ENCODE assay signal across 8 mouse cellular contexts in the genomic region with DNA sequence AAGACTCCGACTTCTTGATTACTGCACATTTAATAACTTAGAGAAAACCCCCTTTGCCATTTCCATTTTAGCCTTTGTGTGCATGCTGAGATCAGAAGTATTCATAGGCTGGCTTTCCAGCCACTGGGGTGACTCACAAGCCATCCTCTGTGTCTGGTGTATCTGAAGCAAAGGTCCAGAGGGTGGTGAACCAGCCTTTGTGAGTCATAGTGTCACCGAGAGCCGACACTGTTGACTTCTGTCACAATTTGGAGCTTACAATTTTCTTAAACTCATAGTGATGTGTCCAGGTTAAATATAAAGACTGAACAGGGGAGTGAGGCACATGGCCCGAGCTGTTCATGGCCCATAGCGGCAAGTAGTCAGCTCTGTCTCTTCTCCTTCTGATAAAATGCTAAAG.
DNase-seq lines count a peak whose midpoint lies in the region; ATAC-seq and TF ChIP-seq lines count a peak whose summit lies in the region.
"Had no signal": no experiment of that assay in that cellular context is flagged by ENCODE, and none has a peak within 500 bp of the region (broad histone marks: within the 10 kb centered on the region; RNA-seq: fewer than 3 reads in every experiment).

No protein-coding gene starts in this region.

- H3K36me3 ChIP-seq in liver, postnatal 0 days (replicated peaks; ENCODE audit: insufficient read depth, low read length), result peaks cover 14% of the 10 kb centered on the region
- peaks cover 9% of the 10 kb centered on the region; the same call in 1 of the 2 replicates for H3K36me3 ChIP-seq in liver, embryonic 12.5 days
- H3K36me3 ChIP-seq in heart, embryonic 15.5 days, result no peaks in the 10 kb centered on the region
- H3K36me3 ChIP-seq: midbrain, embryonic 15.5 days had no signal

- H3K4me2 ChIP-seq in liver, postnatal 0 days (ENCODE audit: low read depth, low read length), result no peak overlapping the region
- H3K4me2 ChIP-seq in liver, embryonic 12.5 days, result no peak overlapping the region
- H3K4me2 ChIP-seq in heart, embryonic 15.5 days, result peak overlapping the region; percentile 38
- H3K4me2 ChIP-seq: midbrain, embryonic 15.5 days had no signal

- no peak overlapping the region for H3K9ac ChIP-seq in liver, postnatal 0 days (replicated peaks)
- H3K9ac ChIP-seq in liver, embryonic 12.5 days, result no peak overlapping the region
- no peak overlapping the region for H3K9ac ChIP-seq in heart, embryonic 15.5 days
- H3K9ac ChIP-seq: midbrain, embryonic 15.5 days had no signal

- no peak for DNase-seq in liver, postnatal 0 days
- DNase-seq in ovary, adult 18-20 months (ENCODE audit: low spot score), result no peak
- DNase-seq in frontal cortex, postnatal 36 days (ENCODE audit: low spot score in 2 of 2), result no peak

- TF ChIP-seq CTCF in liver, postnatal 0 days (IDR thresholded peaks at IDR 0.05; ENCODE audit: low read depth), result no peak
- TF ChIP-seq CTCF in olfactory bulb, adult 2 months (IDR thresholded peaks at IDR 0.05; ENCODE audit: insufficient read depth, low read depth, low read length), result no peak

- H3K27ac ChIP-seq in liver, postnatal 0 days (ENCODE audit: low read depth), result no peak overlapping the region
- H3K27ac ChIP-seq in liver, embryonic 12.5 days, result no peak overlapping the region
- peak overlapping the region; percentile 31; the same call in 1 of the 2 replicates for H3K27ac ChIP-seq in brown adipose tissue, adult 24 weeks (replicated peaks; ENCODE audit: low read depth, low read length)
- peak overlapping the region; percentile 17 for H3K27ac ChIP-seq in heart, embryonic 15.5 days
- H3K27ac ChIP-seq in olfactory bulb, adult 2 months (ENCODE audit: insufficient read depth, low read depth, low read length), result peak overlapping the region; percentile 36; the same call in 1 of the 2 replicates
- H3K27ac ChIP-seq: midbrain, embryonic 15.5 days had no signal

- TF ChIP-seq POLR2A in olfactory bulb, adult 2 months (IDR thresholded peaks at IDR 0.05; ENCODE audit: insufficient read depth, low read depth, low read length), result no peak

- TF ChIP-seq EP300 in liver, postnatal 0 days (IDR thresholded peaks at IDR 0.05; ENCODE audit: low read depth), result no peak

- H3K9me3 ChIP-seq in liver, postnatal 0 days (ENCODE audit: low read length), result no peaks in the 10 kb centered on the region
- H3K9me3 ChIP-seq in liver, embryonic 12.5 days (replicated peaks), result no peaks in the 10 kb centered on the region
- H3K9me3 ChIP-seq in heart, embryonic 15.5 days (replicated peaks), result no peaks in the 10 kb centered on the region
- H3K9me3 ChIP-seq: midbrain, embryonic 15.5 days had no signal

- H3K27me3 ChIP-seq in liver, postnatal 0 days (ENCODE audit: insufficient read depth, low read length), result no peaks in the 10 kb centered on the region
- no peaks in the 10 kb centered on the region for H3K27me3 ChIP-seq in liver, embryonic 12.5 days (replicated peaks)
- H3K27me3 ChIP-seq in heart, embryonic 15.5 days, result no peaks in the 10 kb centered on the region
- H3K27me3 ChIP-seq: midbrain, embryonic 15.5 days had no signal

- peak; percentile 54 for ATAC-seq in liver, postnatal 0 days
- ATAC-seq in liver, embryonic 12.5 days, result no peak
- ATAC-seq in heart, embryonic 15.5 days (replicated peaks; ENCODE audit: insufficient number of reproducible peaks, insufficient read depth, low FRiP score, low read depth), result no peak
- ATAC-seq: midbrain, embryonic 15.5 days had no signal

- WGBS in liver, postnatal 0 days (ENCODE audit: insufficient replicate concordance), result 76% methylated on average over 5 of the region's 5 CpGs
- WGBS in liver, embryonic 12.5 days (ENCODE audit: insufficient replicate concordance), result 78% methylated on average over 5 of the region's 5 CpGs
- WGBS in heart, embryonic 15.5 days, result 50% methylated on average over 5 of the region's 5 CpGs
- WGBS in olfactory bulb, adult 2 months, result 41% methylated on average over 5 of the region's 5 CpGs

- H3K4me3 ChIP-seq in liver, postnatal 0 days (ENCODE audit: low read depth, low read length), result no peak overlapping the region
- H3K4me3 ChIP-seq in liver, embryonic 12.5 days, result no peak overlapping the region
- no peak overlapping the region for H3K4me3 ChIP-seq in brown adipose tissue, adult 24 weeks (ENCODE audit: insufficient read depth, low read depth, low read length)
- H3K4me3 ChIP-seq in heart, embryonic 15.5 days, result peak overlapping the region; percentile 16
- no peak overlapping the region for H3K4me3 ChIP-seq in olfactory bulb, adult 2 months (ENCODE audit: insufficient read depth, low read depth, low read length)
- H3K4me3 ChIP-seq: midbrain, embryonic 15.5 days had no signal

- peaks cover 29% of the 10 kb centered on the region for H3K4me1 ChIP-seq in liver, postnatal 0 days (ENCODE audit: insufficient read depth)
- H3K4me1 ChIP-seq in liver, embryonic 12.5 days, result peaks cover 23% of the 10 kb centered on the region
- peaks cover 27% of the 10 kb centered on the region for H3K4me1 ChIP-seq in brown adipose tissue, adult 24 weeks (ENCODE audit: control insufficient read depth, insufficient read depth, insufficient read length, low read length)
- peaks cover 59% of the 10 kb centered on the region for H3K4me1 ChIP-seq in heart, embryonic 15.5 days (replicated peaks)
- H3K4me1 ChIP-seq in olfactory bulb, adult 2 months (ENCODE audit: control insufficient read depth, insufficient read depth, low read length), result peaks cover 24% of the 10 kb centered on the region

Comparison
In these comparisons a context has a peak if more than half of its experiments do, and no peak if none do; other contexts are left out.
1. H3K27ac ChIP-seq: peak in brown adipose tissue, adult 24 weeks (single experiment), heart, embryonic 15.5 days (single experiment) and olfactory bulb, adult 2 months (single experiment); none in liver, postnatal 0 days (single experiment) and liver, embryonic 12.5 days (single experiment).